Comparison of ENCODE assay signal across 8 mouse cellular contexts in genomic region chr7:18872816-18873215, GRCm38 (mm10). TPM values are rescaled to one million over a fixed set of nuclear protein-coding genes. Genes with fewer than 3 reads are reported as not detected.
DNase-seq lines count a peak whose midpoint lies in the region; ATAC-seq and TF ChIP-seq lines count a peak whose summit lies in the region.
"Had no signal": no experiment of that assay in that cellular context is flagged by ENCODE, and none has a peak within 500 bp of the region (broad histone marks: within the 10 kb centered on the region; RNA-seq: fewer than 3 reads in every experiment).

No protein-coding gene starts in this region.

- no peaks in the 10 kb centered on the region for H3K4me1 ChIP-seq in lung, postnatal 0 days (ENCODE audit: insufficient read depth, low read depth, low read length)
- H3K4me1 ChIP-seq in forebrain, postnatal 0 days (ENCODE audit: insufficient read depth) = no peaks in the 10 kb centered on the region
- H3K4me1 ChIP-seq in liver, embryonic 16.5 days (ENCODE audit: control insufficient read depth, low read depth, low read length) = peaks cover 4% of the 10 kb centered on the region; the same call in 1 of the 2 replicates

- H3K4me3 ChIP-seq in lung, postnatal 0 days (ENCODE audit: low read depth, low read length) = peak overlapping the region; percentile 32; the same call in 1 of the 2 replicates
- peak overlapping the region; percentile 32 for H3K4me3 ChIP-seq in forebrain, postnatal 0 days (ENCODE audit: low read depth, low read length)
- H3K4me3 ChIP-seq in liver, embryonic 16.5 days (ENCODE audit: low read depth, low read length) = peak overlapping the region; percentile 37; the same call in 1 of the 2 replicates

- H3K27me3 ChIP-seq in lung, postnatal 0 days (replicated peaks; ENCODE audit: insufficient read depth, low read length) = no peaks in the 10 kb centered on the region
- H3K27me3 ChIP-seq in forebrain, postnatal 0 days (ENCODE audit: insufficient read depth, low read length) = no peaks in the 10 kb centered on the region
- H3K27me3 ChIP-seq in liver, embryonic 16.5 days (ENCODE audit: control insufficient read depth, insufficient read depth, low read depth, low read length) = peaks cover 7% of the 10 kb centered on the region

- no peaks in the 10 kb centered on the region for H3K36me3 ChIP-seq in lung, postnatal 0 days (ENCODE audit: insufficient read depth, low read length)
- no peaks in the 10 kb centered on the region for H3K36me3 ChIP-seq in forebrain, postnatal 0 days (ENCODE audit: insufficient read depth)
- no peaks in the 10 kb centered on the region for H3K36me3 ChIP-seq in liver, embryonic 16.5 days (ENCODE audit: control insufficient read depth, insufficient read depth)

- TF ChIP-seq CTCF in lung, postnatal 0 days (IDR thresholded peaks at IDR 0.05) = no peak
- TF ChIP-seq CTCF in forebrain, postnatal 0 days (IDR thresholded peaks at IDR 0.05; ENCODE audit: low read depth) = no peak

- peak; percentile 26 for ATAC-seq in lung, postnatal 0 days
- peak; percentile 50 for ATAC-seq in forebrain, postnatal 0 days
- ATAC-seq in liver, embryonic 16.5 days (ENCODE audit: low read depth) = no peak
- ATAC-seq in megakaryocyte progenitor cell, adult 5-6 weeks (replicated peaks; ENCODE audit: poor library complexity) = no peak

- 6% methylated on average over 7 of the region's 7 CpGs for WGBS in lung, postnatal 0 days
- 2% methylated on average over 7 of the region's 7 CpGs for WGBS in forebrain, postnatal 0 days
- WGBS in liver, embryonic 16.5 days (ENCODE audit: insufficient replicate concordance) = 6% methylated on average over 7 of the region's 7 CpGs

- H3K27ac ChIP-seq in lung, postnatal 0 days (ENCODE audit: low read length) = no peak overlapping the region
- H3K27ac ChIP-seq in forebrain, postnatal 0 days (ENCODE audit: low read depth, low read length) = no peak overlapping the region
- H3K27ac ChIP-seq in liver, embryonic 16.5 days (ENCODE audit: low read length) = no peak overlapping the region

- peak overlapping the region; percentile 64 for H3K4me2 ChIP-seq in lung, postnatal 0 days (replicated peaks; ENCODE audit: low read depth, low read length)
- peak overlapping the region; percentile 62 for H3K4me2 ChIP-seq in forebrain, postnatal 0 days (ENCODE audit: low read depth)
- H3K4me2 ChIP-seq in liver, embryonic 16.5 days (ENCODE audit: low read depth, low read length) = peak overlapping the region; percentile 53

- no peaks in the 10 kb centered on the region for H3K9me3 ChIP-seq in lung, postnatal 0 days (ENCODE audit: low read length)
- H3K9me3 ChIP-seq in forebrain, postnatal 0 days (ENCODE audit: low read length) = no peaks in the 10 kb centered on the region
- peaks cover 2% of the 10 kb centered on the region; the same call in 1 of the 2 replicates for H3K9me3 ChIP-seq in liver, embryonic 16.5 days (replicated peaks; ENCODE audit: control insufficient read depth, low read length)

- DNase-seq in lung, postnatal 0 days (ENCODE audit: low spot score) = no peak
- DNase-seq in lung, postnatal 25 days (ENCODE audit: low spot score) = no peak
- DNase-seq in forebrain, postnatal 0 days = no peak
- no peak for DNase-seq in adrenal gland, adult 18-20 months (ENCODE audit: low spot score in 2 of 2)
- no peak for DNase-seq in urinary bladder, adult 18-20 months (ENCODE audit: low spot score in 2 of 2)

- no peak for TF ChIP-seq EP300 in lung, postnatal 0 days (IDR thresholded peaks at IDR 0.05)

- H3K9ac ChIP-seq in lung, postnatal 0 days (replicated peaks; ENCODE audit: low read depth) = no peak overlapping the region
- H3K9ac ChIP-seq in forebrain, postnatal 0 days = peak overlapping the region; percentile 51; the same call in 1 of the 2 replicates
- H3K9ac ChIP-seq in liver, embryonic 16.5 days (ENCODE audit: low read depth, low read length) = no peak overlapping the region

RNA-seq across cellular contexts. Expression of gene Pglyrp1, which starts 1.7 kb away (rescaled TPM):
- 45.6 and 51.1 TPM in 2 replicates for polyA plus RNA-seq in lung, postnatal 0 days (2015; fragmentation: Nextera tagmentation; extraction: Ambion mirVana)
- 13.8 and 14.9 TPM in 2 replicates for total RNA-seq in forebrain, postnatal 0 days (2014; rRNA removed)
- 26.9 and 27.0 TPM in 2 replicates for polyA plus RNA-seq in forebrain, postnatal 0 days (2015; fragmentation: Nextera tagmentation; extraction: Ambion mirVana)
- 76.1 and 87.5 TPM in 2 replicates for polyA plus RNA-seq in liver, embryonic 16.5 days (2015; fragmentation: Nextera tagmentation; extraction: Ambion mirVana)
- 1 to 10 TPM; 1.1 to 2.8 TPM for total RNA-seq in adrenal gland, adult 18-20 months (2021)
- 264 and 265 TPM in 2 replicates for total RNA-seq in megakaryocyte progenitor cell, adult 5-6 weeks (2015)
- total RNA-seq in megakaryocyte progenitor cell, adult 5-6 weeks (2017) = 31.3 and 35.6 TPM in 2 replicates

RNA-seq across cellular contexts. Expression of gene Mill2, which starts 33.0 kb away (rescaled TPM):
- 4.3 and 5.7 TPM in 2 replicates for polyA plus RNA-seq in lung, postnatal 0 days (2015; fragmentation: Nextera tagmentation; extraction: Ambion mirVana)
- total RNA-seq in forebrain, postnatal 0 days (2014; rRNA removed) = 0.95 and 2.1 TPM in 2 replicates
- polyA plus RNA-seq in forebrain, postnatal 0 days (2015; fragmentation: Nextera tagmentation; extraction: Ambion mirVana) = 0.53 and 0.54 TPM in 2 replicates
- polyA plus RNA-seq in liver, embryonic 16.5 days (2015; fragmentation: Nextera tagmentation; extraction: Ambion mirVana) = 0.21 and 0.24 TPM in 2 replicates
- 1 to 10 TPM; 8.1 to 10.0 TPM for total RNA-seq in adrenal gland, adult 18-20 months (2021)
- total RNA-seq in megakaryocyte progenitor cell, adult 5-6 weeks (2015) = 0.15 and 0.44 TPM in 2 replicates
- 0.75 TPM in 1 of 2 replicates, not detected in the other for total RNA-seq in megakaryocyte progenitor cell, adult 5-6 weeks (2017)
- polyA plus RNA-seq: activated CD4-positive, CD25-positive, alpha-beta regulatory T cell, adult 4 months had no signal

RNA-seq across cellular contexts. Expression of gene Ccdc61, which starts 37.4 kb away (rescaled TPM):
- 17.6 and 19.0 TPM in 2 replicates for polyA plus RNA-seq in lung, postnatal 0 days (2015; fragmentation: Nextera tagmentation; extraction: Ambion mirVana)
- total RNA-seq in forebrain, postnatal 0 days (2014; rRNA removed) = 12.8 and 17.2 TPM in 2 replicates
- polyA plus RNA-seq in forebrain, postnatal 0 days (2015; fragmentation: Nextera tagmentation; extraction: Ambion mirVana) = 21.6 and 23.2 TPM in 2 replicates
- polyA plus RNA-seq in liver, embryonic 16.5 days (2015; fragmentation: Nextera tagmentation; extraction: Ambion mirVana) = 7.9 and 8.4 TPM in 2 replicates
- total RNA-seq in adrenal gland, adult 18-20 months (2021) = 10 to 100 TPM in 1 of 2 experiments, 1 to 10 TPM in 1; 9.9 to 10.7 TPM
- total RNA-seq in megakaryocyte progenitor cell, adult 5-6 weeks (2015) = 11.9 and 14.1 TPM in 2 replicates
- total RNA-seq in megakaryocyte progenitor cell, adult 5-6 weeks (2017) = 11.3 and 17.0 TPM in 2 replicates

RNA-seq across cellular contexts. Expression of gene Psg17, which starts 51.4 kb away (rescaled TPM):
- not detected in 2 replicates for polyA plus RNA-seq in lung, postnatal 0 days (2015; fragmentation: Nextera tagmentation; extraction: Ambion mirVana)
- total RNA-seq in forebrain, postnatal 0 days (2014; rRNA removed) = not detected in 2 replicates
- not detected in 2 replicates for polyA plus RNA-seq in forebrain, postnatal 0 days (2015; fragmentation: Nextera tagmentation; extraction: Ambion mirVana)
- not detected in 2 replicates for polyA plus RNA-seq in liver, embryonic 16.5 days (2015; fragmentation: Nextera tagmentation; extraction: Ambion mirVana)
- not detected for total RNA-seq in adrenal gland, adult 18-20 months (2021)
- total RNA-seq in megakaryocyte progenitor cell, adult 5-6 weeks (2015) = not detected in 2 replicates
- not detected in 2 replicates for total RNA-seq in megakaryocyte progenitor cell, adult 5-6 weeks (2017)
- polyA plus RNA-seq: activated CD4-positive, CD25-positive, alpha-beta regulatory T cell, adult 4 months had no signal

RNA-seq across cellular contexts. Expression of gene Nova2, which starts 52.9 kb away (rescaled TPM):
- 1.1 and 1.2 TPM in 2 replicates for polyA plus RNA-seq in lung, postnatal 0 days (2015; fragmentation: Nextera tagmentation; extraction: Ambion mirVana)
- 15.4 and 19.5 TPM in 2 replicates for total RNA-seq in forebrain, postnatal 0 days (2014; rRNA removed)
- 7.2 and 11.4 TPM in 2 replicates for polyA plus RNA-seq in forebrain, postnatal 0 days (2015; fragmentation: Nextera tagmentation; extraction: Ambion mirVana)
- polyA plus RNA-seq in liver, embryonic 16.5 days (2015; fragmentation: Nextera tagmentation; extraction: Ambion mirVana) = 0.06 and 0.09 TPM in 2 replicates
- total RNA-seq in adrenal gland, adult 18-20 months (2021) = 1 to 10 TPM; 3.8 to 5.1 TPM
- total RNA-seq in megakaryocyte progenitor cell, adult 5-6 weeks (2015) = not detected in 2 replicates
- not detected in 2 replicates for total RNA-seq in megakaryocyte progenitor cell, adult 5-6 weeks (2017)
- polyA plus RNA-seq: activated CD4-positive, CD25-positive, alpha-beta regulatory T cell, adult 4 months had no signal

Comparison
In these comparisons a context has a peak if more than half of its experiments do, and no peak if none do; other contexts are left out.
1. ATAC-seq: peak in lung, postnatal 0 days (single experiment) and forebrain, postnatal 0 days (single experiment); none in liver, embryonic 16.5 days (single experiment) and megakaryocyte progenitor cell, adult 5-6 weeks (single experiment).
2. Peak in every context shown above with its lines, with median percentiles within 50 percentile points of each other: H3K4me2 ChIP-seq and H3K4me3 ChIP-seq.